Mouse (Mus musculus): Measurements from ENCODE around the gene Mybpc1. TPM values are rescaled to one million over a fixed set of nuclear protein-coding genes. Genes with fewer than 3 reads are reported as not detected.

Mybpc1 gene
- polyA plus RNA-seq, 1 experiment from 2014 or later, result 2.8 TPM

Other genes with a start within 250 kb of the Mybpc1 start
- gene Dram1, start 226.1 kb downstream of the Mybpc1 start, polyA plus RNA-seq (2015; fragmentation: Nextera tagmentation; extraction: Ambion mirVana), result 0.45 and 0.95 TPM in 2 replicates
- gene Gnptab, start 226.0 kb downstream of the Mybpc1 start, polyA plus RNA-seq (2015; fragmentation: Nextera tagmentation; extraction: Ambion mirVana), result 13.9 and 15.5 TPM in 2 replicates
- 0.39 TPM in 1 of 2 replicates, not detected in the other for gene Sycp3, start 145.6 kb downstream of the Mybpc1 start, polyA plus RNA-seq (2015; fragmentation: Nextera tagmentation; extraction: Ambion mirVana)
- gene Chpt1, start 101.1 kb downstream of the Mybpc1 start, polyA plus RNA-seq (2015; fragmentation: Nextera tagmentation; extraction: Ambion mirVana), result 15.3 and 18.2 TPM in 2 replicates
- not detected in 2 replicates for gene Spic, start 79.9 kb upstream of the Mybpc1 start, polyA plus RNA-seq (2015; fragmentation: Nextera tagmentation; extraction: Ambion mirVana)
- gene Arl1, start 125.7 kb upstream of the Mybpc1 start, polyA plus RNA-seq (2015; fragmentation: Nextera tagmentation; extraction: Ambion mirVana), result 157 and 159 TPM in 2 replicates
- 7.3 and 7.9 TPM in 2 replicates for gene Utp20, start 221.7 kb upstream of the Mybpc1 start, polyA plus RNA-seq (2015; fragmentation: Nextera tagmentation; extraction: Ambion mirVana)